Mouse (Mus musculus): ENCODE measurements around the gene Ccdc88c. TPM values are rescaled to one million over a fixed set of nuclear protein-coding genes. Genes with fewer than 3 reads are reported as not detected.
A peak's percentile ranks its signal among the peaks of the same experiment; 100 is the strongest.

The Ccdc88c gene
- polyA plus RNA-seq, 1 experiment: 8.3 TPM

DNA sequence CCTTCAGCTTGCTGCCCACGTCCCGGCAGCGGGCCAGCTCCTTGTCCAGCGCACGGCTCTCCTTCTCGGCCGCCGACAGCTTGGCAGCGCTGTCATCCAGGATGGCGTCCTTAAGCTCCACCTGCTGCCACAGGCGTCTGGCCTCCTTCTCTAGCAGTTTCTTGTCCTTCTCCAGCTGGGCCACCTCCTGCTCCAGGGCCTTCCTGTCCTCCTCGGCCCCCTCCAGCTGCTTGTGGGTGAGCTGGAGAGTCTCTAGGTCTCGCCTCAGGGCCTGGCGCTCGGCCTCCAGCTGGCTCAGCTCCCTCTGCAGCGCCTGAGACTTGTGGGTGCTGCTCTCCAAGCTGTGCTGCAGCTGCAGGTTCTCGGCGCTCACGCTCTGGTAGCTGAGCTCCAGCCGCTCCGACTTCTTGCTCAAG lies 83.9 kb downstream of the Ccdc88c start:
- DNase-seq (ENCODE audit: low read depth, low spot score): no peak
- WGBS: 86% methylated on average over 21 of the region's 21 CpGs

DNA sequence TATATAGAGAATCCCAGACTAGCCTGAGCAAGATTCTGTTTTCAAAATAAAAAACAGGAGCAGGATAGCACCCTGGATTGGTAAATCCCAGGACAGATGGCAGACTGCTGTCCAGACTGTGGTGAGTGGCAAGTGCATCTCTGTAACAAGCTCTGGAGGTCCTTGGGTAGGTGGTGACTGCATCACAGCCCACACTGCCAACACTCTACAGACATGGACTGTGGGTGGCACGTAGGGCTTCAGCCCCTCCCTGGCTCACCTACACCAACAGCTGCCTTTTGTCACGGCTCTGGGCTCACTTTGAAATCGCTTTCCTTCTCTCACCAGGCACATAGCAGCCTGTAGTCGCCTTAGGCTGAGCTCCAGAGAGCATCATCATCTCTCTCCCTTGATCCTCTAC lies 85.7 kb downstream of the Ccdc88c start:
- 90% methylated on average over 4 of the region's 4 CpGs for WGBS
- no peak for DNase-seq (ENCODE audit: low read depth, low spot score)

GRCm38 (mm10) chr12:100941361-100941760 lies 87.5 kb downstream of the Ccdc88c start:
- no peak for DNase-seq (ENCODE audit: low read depth, low spot score)
- whole genome bisulfite sequencing: 77% methylated on average over 3 of the region's 3 CpGs

DNA sequence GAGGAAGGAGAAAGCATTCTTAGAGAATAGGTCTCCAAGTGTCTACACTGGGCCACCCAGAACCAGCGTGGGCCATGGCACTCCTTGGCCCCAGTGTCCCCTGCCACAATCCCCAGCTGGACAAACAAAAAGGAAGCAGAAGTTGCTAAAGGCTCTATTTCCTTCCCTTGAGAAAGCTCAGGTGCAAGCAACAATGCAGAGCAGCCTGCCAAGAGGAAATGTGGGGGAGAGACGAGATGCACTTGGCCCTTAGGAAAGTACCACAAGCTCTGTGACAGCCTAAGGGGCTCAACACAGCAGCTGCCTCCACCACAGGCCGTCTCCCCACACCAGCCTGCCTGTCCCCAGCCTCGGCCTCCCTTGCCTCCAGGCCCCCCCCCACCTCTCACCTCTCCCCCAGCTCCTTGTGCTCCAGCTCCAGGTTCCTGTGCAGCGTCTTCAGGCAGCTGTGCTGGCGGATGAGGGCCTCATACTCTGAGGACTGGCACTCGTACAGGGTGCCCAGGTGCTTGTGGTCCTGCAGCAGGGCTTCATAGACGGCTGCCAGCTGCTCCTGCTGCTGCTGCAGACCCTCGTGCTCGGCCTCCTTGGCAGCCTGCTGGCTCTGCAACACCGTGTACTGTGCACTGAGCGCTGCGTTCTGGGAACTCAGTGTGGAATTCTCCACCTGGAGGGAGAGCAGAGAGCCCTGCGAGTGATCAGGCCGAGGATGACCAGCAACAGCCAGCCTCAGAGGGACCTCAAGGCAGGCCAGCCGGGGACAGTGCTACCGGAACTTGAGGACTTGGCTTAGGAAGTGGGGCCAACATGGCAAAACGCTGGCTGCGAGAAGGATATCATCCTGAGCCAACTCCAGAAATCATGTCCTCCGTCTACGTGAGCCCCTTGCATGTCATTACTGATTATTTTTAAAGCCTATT lies 91.2 kb downstream of the Ccdc88c start:
- no peak for DNase-seq (ENCODE audit: low read depth, low spot score)
- 62% methylated on average over 21 of the region's 21 CpGs for WGBS

DNA sequence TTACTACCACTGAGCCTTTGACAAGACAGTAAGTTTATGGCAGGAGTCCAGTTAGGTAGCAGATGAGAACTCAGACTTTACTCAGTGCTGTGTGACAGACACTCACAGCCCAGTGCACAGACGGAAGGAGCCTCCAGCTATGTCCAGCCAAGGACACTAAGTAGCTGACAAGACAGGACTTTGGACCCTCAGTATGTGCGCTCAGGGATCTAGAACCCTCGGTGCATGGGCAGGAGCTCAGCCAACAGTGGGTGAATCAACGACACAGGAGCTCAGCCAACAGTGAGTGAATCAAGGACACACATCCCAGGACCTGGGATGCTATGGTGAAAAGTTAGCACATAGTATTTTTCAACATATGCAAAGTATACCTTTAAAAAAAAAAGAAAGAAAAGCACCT lies 92.1 kb downstream of the Ccdc88c start:
- 43% methylated on average over 4 of the region's 4 CpGs for WGBS
- no peak for DNase-seq (ENCODE audit: low read depth, low spot score)

- peak; percentile 71 for DNase-seq (ENCODE audit: low read depth, low spot score)
- WGBS: 11% methylated on average over 2 of the region's 2 CpGs
These were observed 92.7 kb downstream of the Ccdc88c start for GRCm38 (mm10) chr12:100936116-100936515.

- 33% methylated on average over 5 of the region's 5 CpGs for whole genome bisulfite sequencing
- DNase-seq (ENCODE audit: low read depth, low spot score): peak; percentile 76
These were observed 94.1 kb downstream of the Ccdc88c start for GRCm38 (mm10) chr12:100934796-100935195.

GRCm38 (mm10) chr12:100931653-100932052 lies 97.2 kb downstream of the Ccdc88c start:
- 97% methylated on average over 14 of the region's 14 CpGs for WGBS
- DNase-seq (ENCODE audit: low read depth, low spot score): no peak

GRCm38 (mm10) chr12:100928286-100928685 lies 100.6 kb downstream of the Ccdc88c start:
- 84% methylated on average over 9 of the region's 9 CpGs for WGBS
- DNase-seq (ENCODE audit: low read depth, low spot score): no peak

DNA sequence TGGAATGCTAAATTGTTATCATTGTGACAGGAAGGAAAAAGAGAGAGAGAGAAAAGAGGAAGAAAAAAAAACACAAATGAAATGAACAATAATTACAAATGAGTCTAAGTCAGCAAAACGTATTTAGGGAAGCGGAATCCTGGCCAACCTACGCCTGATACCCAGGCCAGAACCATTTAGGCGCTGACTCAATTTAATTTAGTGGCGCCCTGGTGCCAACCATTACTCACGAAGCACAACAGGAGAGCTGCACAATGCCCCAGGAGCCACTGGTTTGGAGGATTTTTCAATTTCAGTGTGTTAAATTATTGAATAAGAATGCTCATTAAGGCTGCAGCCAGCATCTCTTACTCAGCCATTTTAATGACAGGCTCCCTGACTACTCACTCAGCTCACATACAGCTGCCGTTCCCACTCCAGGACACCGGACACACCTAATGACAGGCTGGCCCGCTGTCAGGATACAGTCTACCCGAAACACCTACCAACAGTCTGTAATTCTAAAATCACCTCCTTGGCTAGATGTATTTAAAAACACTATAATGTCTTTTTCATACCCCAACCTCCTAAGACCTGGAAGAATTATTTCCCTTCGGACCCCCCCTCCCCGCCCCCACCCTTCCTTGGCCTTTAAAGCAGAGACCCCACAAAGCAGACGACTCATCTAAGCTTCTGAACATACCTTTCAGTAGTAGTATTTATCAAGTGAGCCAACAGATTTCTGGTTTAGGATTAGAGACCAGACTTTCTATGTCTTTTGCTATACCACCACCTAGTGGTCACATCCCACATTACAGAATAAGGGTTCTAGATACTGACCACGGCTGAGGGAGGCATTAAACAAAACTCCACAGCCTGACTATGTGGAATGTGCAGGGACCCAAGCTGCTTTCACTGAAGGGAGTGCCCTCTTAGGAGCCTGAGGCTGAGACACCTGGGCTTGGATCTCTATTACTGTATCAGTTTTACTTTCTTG lies 102.9 kb downstream of the Ccdc88c start:
- WGBS: 73% methylated on average over 14 of the region's 14 CpGs
- peak; percentile 53 for DNase-seq (ENCODE audit: low read depth, low spot score)

- WGBS: 80% methylated on average over 15 of the region's 15 CpGs
- no peak for DNase-seq (ENCODE audit: low read depth, low spot score)
These were observed 104.1 kb downstream of the Ccdc88c start for GRCm38 (mm10) chr12:100924646-100925339.

GRCm38 (mm10) chr12:100910731-100911130 lies 118.1 kb downstream of the Ccdc88c start:
- no peak for DNase-seq (ENCODE audit: low read depth, low spot score)
- 73% methylated on average over 12 of the region's 12 CpGs for WGBS

DNA sequence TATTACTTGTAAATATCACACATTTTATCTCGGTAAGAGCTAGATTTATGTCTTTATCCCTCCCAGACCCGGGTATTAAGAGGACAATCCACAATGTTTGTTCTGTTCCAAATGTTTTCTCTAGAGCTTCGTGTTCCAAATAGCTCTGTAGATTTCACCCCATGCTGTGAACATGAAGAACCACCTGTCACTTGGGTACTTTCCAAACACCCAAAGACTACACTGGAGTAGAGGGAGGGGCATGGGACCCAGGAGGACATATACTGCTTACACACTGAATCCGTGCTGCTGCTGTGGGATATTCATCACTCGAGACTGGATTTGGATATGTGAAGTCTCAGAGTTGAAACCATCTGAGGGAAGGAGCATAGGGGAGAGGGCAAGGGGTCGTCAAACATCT lies 119.1 kb downstream of the Ccdc88c start:
- DNase-seq (ENCODE audit: low read depth, low spot score): peak; percentile 28
- WGBS: 21% methylated on average over 6 of the region's 6 CpGs

GRCm38 (mm10) chr12:100908298-100909034 lies 120.4 kb downstream of the Ccdc88c start:
- WGBS: 36% methylated on average over 10 of the region's 10 CpGs
- no peak for DNase-seq (ENCODE audit: low read depth, low spot score)

DNA sequence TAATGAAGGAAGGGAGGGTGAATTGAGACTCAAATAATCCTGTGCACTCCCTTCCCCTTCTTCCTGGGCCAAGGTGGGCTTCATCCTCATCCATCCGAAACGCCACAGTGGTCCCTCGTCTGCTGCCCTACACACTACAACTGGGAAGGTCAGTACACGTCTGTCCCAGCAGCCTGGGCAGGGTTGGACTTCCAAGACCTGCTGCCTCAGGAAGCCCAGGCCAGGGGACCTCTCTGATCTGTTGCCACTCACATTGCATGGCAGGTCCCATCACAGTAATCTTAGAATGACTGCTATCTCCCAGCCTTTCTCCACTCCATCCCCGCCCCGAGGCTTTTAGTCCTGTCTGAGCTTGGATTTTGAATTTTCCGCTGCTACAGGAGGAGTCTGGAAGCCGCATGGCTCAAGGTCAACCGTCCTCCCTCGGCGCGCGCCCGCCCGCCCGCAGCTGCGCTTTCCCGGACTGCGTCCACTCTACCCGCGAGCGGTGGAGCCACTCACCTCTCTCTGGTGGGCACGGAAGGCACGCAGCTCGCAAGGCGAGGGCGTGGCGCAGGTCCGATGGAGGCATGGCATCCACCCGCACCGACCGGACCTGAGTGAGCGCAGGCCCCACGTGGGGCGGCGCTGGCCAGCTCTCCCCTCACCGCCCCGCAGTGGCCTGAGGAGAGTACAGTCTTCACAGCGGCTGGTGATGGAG lies 121.1 kb downstream of the Ccdc88c start, which contains the start of gene Gpr68:
Gpr68 (minus strand) TSS at position 601 of the 700 bp plus-strand sequence.
- no peak for DNase-seq (ENCODE audit: low read depth, low spot score)
- 6% methylated on average over 39 of the region's 39 CpGs for WGBS

GRCm38 (mm10) chr12:100906861-100907260 lies 122.0 kb downstream of the Ccdc88c start:
- 89% methylated on average over 5 of the region's 5 CpGs for WGBS
- no peak for DNase-seq (ENCODE audit: low read depth, low spot score)

DNA sequence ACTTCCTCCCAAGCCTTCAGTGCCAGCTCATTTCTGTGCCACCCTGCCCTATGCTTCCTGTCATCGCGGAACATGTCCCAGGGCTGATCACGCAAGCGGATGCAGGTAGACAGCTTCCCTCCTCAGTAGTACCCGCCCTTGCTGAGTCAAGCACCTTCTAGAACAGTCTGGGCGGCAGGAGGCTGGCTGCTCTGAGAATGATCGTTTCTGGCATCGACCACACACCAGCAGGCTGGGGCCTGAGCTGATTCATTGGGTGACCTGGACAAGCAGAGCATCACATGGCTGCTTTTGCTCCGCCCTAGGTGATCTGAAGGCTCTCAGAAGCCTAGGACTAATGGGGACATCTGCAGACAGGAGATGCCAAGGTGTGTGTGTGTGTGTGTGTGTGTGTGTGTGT lies 125.1 kb downstream of the Ccdc88c start:
- 79% methylated on average over 9 of the region's 9 CpGs for WGBS

DNA sequence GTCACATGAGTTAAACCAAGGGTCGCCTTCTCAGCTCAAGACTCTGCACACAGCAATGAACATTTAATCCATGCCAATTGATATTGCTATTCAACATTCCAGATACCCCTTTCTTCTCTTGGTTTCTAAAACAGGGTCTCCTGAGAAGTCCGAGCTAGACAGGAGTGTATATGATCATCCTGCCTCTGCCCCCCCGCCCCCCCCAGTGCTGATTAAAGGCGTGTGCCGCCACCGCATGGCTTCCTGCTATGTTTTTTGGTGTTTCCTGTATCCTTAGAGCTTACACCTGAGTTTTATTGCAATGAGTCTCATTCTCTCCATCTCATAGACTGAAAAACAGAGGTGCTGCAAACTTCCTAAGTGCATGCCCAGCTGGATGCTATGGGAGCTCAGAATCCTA lies 127.5 kb downstream of the Ccdc88c start:
- DNase-seq (ENCODE audit: low read depth, low spot score): no peak
- 50% methylated on average over 6 of the region's 6 CpGs for WGBS

More for the DNA sequence above, 125.1 kb downstream of the Ccdc88c start:
- no peak for DNase-seq (ENCODE audit: low read depth, low spot score)
